Mouse (Mus musculus): ENCODE results near the gene Eng. TPM values are rescaled to one million over a fixed set of nuclear protein-coding genes. Genes with fewer than 3 reads are reported as not detected.

Eng gene
- polyA plus RNA-seq, 1 experiment = 38.0 TPM

DNA sequence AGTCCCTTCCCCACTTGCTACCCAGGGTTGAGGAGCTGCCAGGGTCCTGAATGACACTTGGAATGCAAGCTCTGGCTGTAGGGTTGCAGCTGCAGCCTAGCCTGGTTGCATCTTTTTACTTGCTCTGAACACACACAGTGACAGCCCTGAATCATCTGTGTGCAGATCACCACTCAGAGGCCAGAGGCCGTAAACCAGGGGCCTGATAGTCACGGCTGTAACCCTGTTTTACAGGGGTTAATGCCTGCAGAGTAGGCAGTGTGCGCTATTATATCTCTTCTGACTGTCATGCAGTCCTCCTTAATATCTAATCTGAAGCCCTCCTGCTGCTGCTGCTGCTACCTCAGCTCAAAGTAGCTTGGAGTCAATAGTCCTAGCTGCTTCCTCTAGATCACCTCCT is 23.5 kb downstream of the Eng start:
- no peak for DNase-seq (ENCODE audit: low read depth)
- TF ChIP-seq CTCF (IDR thresholded peaks at IDR 0.05; ENCODE audit: borderline replicate concordance, extremely low read depth, insufficient read depth, insufficient read length) = no peak
- no peak for TF ChIP-seq POLR2A (IDR thresholded peaks at IDR 0.05; ENCODE audit: borderline replicate concordance, extremely low read depth, insufficient read depth, insufficient read length, poor library complexity, severe bottlenecking)

- TF ChIP-seq CTCF (IDR thresholded peaks at IDR 0.05; ENCODE audit: borderline replicate concordance, extremely low read depth, insufficient read depth, insufficient read length) = no peak
- TF ChIP-seq POLR2A (IDR thresholded peaks at IDR 0.05; ENCODE audit: borderline replicate concordance, extremely low read depth, insufficient read depth, insufficient read length, poor library complexity, severe bottlenecking) = no peak
- DNase-seq (ENCODE audit: low read depth) = no peak
Observed at GRCm38 (mm10) chr2:32671147-32671546, 24.8 kb downstream of the Eng start.

DNA sequence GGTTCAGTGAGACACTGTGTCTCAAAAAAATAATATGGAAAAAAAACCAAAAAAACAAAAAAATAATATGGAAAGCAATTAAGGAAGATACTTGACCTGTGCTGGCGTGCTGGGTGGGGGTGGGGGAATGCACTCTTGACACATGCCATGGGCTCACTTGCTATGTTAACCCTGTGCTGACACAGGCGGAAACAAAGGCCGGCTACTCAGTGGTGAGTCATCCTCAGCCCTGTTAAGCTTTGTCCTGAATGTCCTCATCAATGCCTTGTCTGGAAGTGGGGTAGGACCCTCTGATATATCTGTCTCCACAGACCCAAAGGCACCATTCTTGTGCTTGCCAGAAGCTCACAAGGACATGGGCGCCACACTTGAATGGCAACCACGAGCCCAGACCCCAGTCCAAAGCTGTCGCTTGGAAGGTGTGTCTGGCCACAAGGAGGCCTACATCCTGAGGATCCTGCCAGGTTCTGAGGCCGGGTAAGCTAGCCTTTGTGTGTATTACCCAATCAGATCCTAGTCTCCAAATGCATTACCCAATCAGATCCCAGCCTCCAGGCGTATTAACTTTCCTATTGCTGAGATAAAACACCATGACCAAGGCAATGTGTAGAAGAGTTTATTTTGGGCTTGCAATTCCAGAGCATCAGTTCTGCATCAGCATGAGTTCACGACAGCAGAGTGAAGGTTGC is 25.7 kb downstream of the Eng start:
- DNase-seq (ENCODE audit: low read depth) = no peak
- TF ChIP-seq CTCF (IDR thresholded peaks at IDR 0.05; ENCODE audit: borderline replicate concordance, extremely low read depth, insufficient read depth, insufficient read length) (no peak), POLR2A (IDR thresholded peaks at IDR 0.05; ENCODE audit: borderline replicate concordance, extremely low read depth, insufficient read depth, insufficient read length, poor library complexity, severe bottlenecking) (no peak)

- no peak for TF ChIP-seq CTCF (IDR thresholded peaks at IDR 0.05; ENCODE audit: borderline replicate concordance, extremely low read depth, insufficient read depth, insufficient read length)
- no peak for TF ChIP-seq POLR2A (IDR thresholded peaks at IDR 0.05; ENCODE audit: borderline replicate concordance, extremely low read depth, insufficient read depth, insufficient read length, poor library complexity, severe bottlenecking)
- no peak for DNase-seq (ENCODE audit: low read depth)
Observed at GRCm38 (mm10) chr2:32673176-32673917, 27.0 kb downstream of the Eng start.

GRCm38 (mm10) chr2:32676821-32677220 is 30.4 kb downstream of the Eng start:
- TF ChIP-seq CTCF (IDR thresholded peaks at IDR 0.05; ENCODE audit: borderline replicate concordance, extremely low read depth, insufficient read depth, insufficient read length) (0 out of 2 replicates have a peak, but pooled peaks have one; percentile 1), POLR2A (IDR thresholded peaks at IDR 0.05; ENCODE audit: borderline replicate concordance, extremely low read depth, insufficient read depth, insufficient read length, poor library complexity, severe bottlenecking) (no peak)
- DNase-seq (ENCODE audit: low read depth) = no peak

GRCm38 (mm10) chr2:32677683-32678082 is 31.3 kb downstream of the Eng start:
- no peak for DNase-seq (ENCODE audit: low read depth)
- TF ChIP-seq POLR2A (IDR thresholded peaks at IDR 0.05; ENCODE audit: borderline replicate concordance, extremely low read depth, insufficient read depth, insufficient read length, poor library complexity, severe bottlenecking) = no peak
- no peak for TF ChIP-seq CTCF (IDR thresholded peaks at IDR 0.05; ENCODE audit: borderline replicate concordance, extremely low read depth, insufficient read depth, insufficient read length)

DNA sequence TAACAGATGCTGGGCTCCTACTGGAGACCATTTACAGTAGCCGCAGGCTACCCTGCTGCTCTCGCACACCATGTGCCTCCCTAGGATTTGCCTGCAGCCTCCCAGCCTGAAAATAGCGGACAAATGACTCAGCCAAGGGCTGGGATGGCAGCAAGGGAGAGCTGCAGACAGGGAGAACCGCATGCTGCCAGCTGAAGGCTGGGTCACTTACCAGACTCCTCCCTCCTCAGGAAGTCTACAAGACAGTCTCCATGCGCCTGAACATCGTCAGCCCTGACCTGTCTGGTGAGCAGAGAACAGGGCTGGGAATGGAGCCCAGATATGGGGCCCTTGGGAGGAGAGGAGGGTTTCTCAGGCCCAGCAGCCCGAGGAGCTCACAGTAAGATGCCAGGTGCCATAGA is 33.7 kb downstream of the Eng start:
- peak; percentile 20 for DNase-seq (ENCODE audit: low read depth)
- TF ChIP-seq POLR2A (IDR thresholded peaks at IDR 0.05; ENCODE audit: borderline replicate concordance, extremely low read depth, insufficient read depth, insufficient read length, poor library complexity, severe bottlenecking) (no peak), CTCF (IDR thresholded peaks at IDR 0.05; ENCODE audit: borderline replicate concordance, extremely low read depth, insufficient read depth, insufficient read length) (no peak)

DNA sequence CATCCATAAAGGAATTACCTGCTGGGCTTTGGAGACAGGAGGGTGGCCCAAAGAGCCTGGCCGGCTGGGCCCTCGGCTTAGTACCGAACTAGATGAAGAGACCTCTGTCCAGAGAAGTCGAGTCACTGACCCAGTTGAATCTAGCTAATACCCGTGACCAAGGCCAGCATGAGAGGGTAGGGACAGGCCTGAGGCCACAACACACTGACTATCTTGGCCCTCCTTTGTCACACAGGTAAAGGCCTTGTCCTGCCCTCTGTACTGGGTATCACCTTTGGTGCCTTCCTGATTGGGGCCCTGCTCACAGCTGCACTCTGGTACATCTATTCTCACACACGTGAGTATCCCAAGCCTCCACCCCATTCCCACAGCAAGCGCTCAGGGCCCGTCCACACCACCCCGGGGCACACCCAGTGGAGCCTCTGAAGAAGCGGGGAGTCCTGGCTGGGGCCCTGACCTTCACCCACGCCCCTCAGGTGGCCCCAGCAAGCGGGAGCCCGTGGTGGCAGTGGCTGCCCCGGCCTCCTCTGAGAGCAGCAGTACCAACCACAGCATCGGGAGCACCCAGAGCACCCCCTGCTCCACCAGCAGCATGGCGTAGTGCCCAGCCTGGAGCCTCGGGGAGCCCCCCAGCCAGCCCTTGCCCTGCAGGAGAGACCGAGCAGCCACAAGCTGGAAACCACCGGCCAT is 34.7 kb downstream of the Eng start:
- DNase-seq (ENCODE audit: low read depth) = no peak
- no peak for TF ChIP-seq POLR2A (IDR thresholded peaks at IDR 0.05; ENCODE audit: borderline replicate concordance, extremely low read depth, insufficient read depth, insufficient read length, poor library complexity, severe bottlenecking)
- no peak for TF ChIP-seq CTCF (IDR thresholded peaks at IDR 0.05; ENCODE audit: borderline replicate concordance, extremely low read depth, insufficient read depth, insufficient read length)

GRCm38 (mm10) chr2:32681754-32682153 is 35.4 kb downstream of the Eng start:
- DNase-seq (ENCODE audit: low read depth) = peak; percentile 15
- TF ChIP-seq POLR2A (IDR thresholded peaks at IDR 0.05; ENCODE audit: borderline replicate concordance, extremely low read depth, insufficient read depth, insufficient read length, poor library complexity, severe bottlenecking) (no peak), CTCF (IDR thresholded peaks at IDR 0.05; ENCODE audit: borderline replicate concordance, extremely low read depth, insufficient read depth, insufficient read length) (no peak)

DNA sequence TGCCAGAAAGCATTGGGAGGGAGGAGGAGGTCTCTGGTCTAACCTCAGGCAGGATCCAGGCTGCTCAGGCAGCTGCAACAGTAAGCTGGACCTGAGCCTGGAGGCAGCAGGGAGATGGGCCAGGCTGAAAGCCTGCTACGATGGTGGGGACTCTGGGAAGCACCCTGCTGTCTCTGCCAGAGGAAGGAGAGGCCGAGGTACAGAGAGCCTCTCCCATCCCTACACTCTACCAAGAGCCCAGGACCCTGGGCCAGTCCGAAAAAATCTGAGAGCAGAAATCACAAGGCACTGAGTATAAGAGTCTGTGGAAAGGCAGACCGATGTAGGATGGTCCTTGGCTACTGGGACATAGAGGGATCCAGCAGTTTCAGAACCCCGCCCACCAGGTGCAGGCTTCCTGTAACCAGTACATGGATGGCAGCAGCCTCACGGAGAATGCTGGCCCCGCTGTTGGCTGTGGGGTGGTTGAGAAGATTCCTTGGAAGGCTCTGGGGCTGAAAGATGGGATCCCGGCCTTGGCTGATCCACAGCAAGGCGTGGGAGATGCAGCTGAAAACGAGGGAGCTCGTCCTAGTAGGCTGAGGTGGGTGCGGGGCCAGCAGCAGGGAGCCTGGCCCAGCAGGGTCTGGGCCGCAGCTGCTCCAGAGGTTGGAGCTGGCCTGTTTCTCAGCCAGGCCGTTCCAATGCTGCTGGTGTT is 36.5 kb downstream of the Eng start:
- no peak for TF ChIP-seq POLR2A (IDR thresholded peaks at IDR 0.05; ENCODE audit: borderline replicate concordance, extremely low read depth, insufficient read depth, insufficient read length, poor library complexity, severe bottlenecking)
- no peak for TF ChIP-seq CTCF (IDR thresholded peaks at IDR 0.05; ENCODE audit: borderline replicate concordance, extremely low read depth, insufficient read depth, insufficient read length)
- DNase-seq (ENCODE audit: low read depth) = no peak

- no peak for DNase-seq (ENCODE audit: low read depth)
- no peak for TF ChIP-seq CTCF (IDR thresholded peaks at IDR 0.05; ENCODE audit: borderline replicate concordance, extremely low read depth, insufficient read depth, insufficient read length)
- TF ChIP-seq POLR2A (IDR thresholded peaks at IDR 0.05; ENCODE audit: borderline replicate concordance, extremely low read depth, insufficient read depth, insufficient read length, poor library complexity, severe bottlenecking) = no peak
Observed at GRCm38 (mm10) chr2:32683701-32684100, 37.3 kb downstream of the Eng start.

All from brain, embryonic 14.5 days (tissue).